Mouse (Mus musculus) embryonic facial prominence, embryonic 12.5 days (tissue): ENCODE results near the gene Ranbp9. TPM values are rescaled to one million over a fixed set of nuclear protein-coding genes. Genes with fewer than 3 reads are reported as not detected.

Experiments used
- ATAC-seq: fragments of 200-750 bp; cut with Nextera tagmentation; 2 replicates; pipeline ENCODE4 v1.8.0; 2017; ENCODE audit not compliant: insufficient number of reproducible peaks, insufficient read depth, low FRiP score, low TSS enrichment
- H3K27ac ChIP-seq: fragments of 300-500 bp; sonication (generic); 2 replicates; pipeline ENCODE4 v1.5.1; 2016; ENCODE audit warnings: mild to moderate bottlenecking
- H3K27me3 ChIP-seq: fragments of 300-500 bp; sonication (generic); 2 replicates; pipeline ENCODE4 v1.6.1; 2016; ENCODE audit warnings: mild to moderate bottlenecking, moderate library complexity
- H3K36me3 ChIP-seq: fragments of 300-500 bp; sonication (generic); 2 replicates; pipeline ENCODE4 v1.6.1; 2016; ENCODE audit warnings: mild to moderate bottlenecking
- H3K4me1 ChIP-seq: fragments of 300-500 bp; sonication (generic); 2 replicates; pipeline ENCODE4 v1.6.1; 2016
- H3K4me2 ChIP-seq: fragments of 300-500 bp; sonication (generic); replicated peaks from 2 replicates; pipeline ENCODE4 v1.6.1; 2016; ENCODE audit warnings: mild to moderate bottlenecking, moderate library complexity
- H3K4me3 ChIP-seq: fragments of 300-500 bp; sonication (generic); 2 replicates; pipeline ENCODE4 v1.5.1; 2016; ENCODE audit warnings: mild to moderate bottlenecking
- H3K9ac ChIP-seq: fragments of 300-500 bp; sonication (generic); 2 replicates; pipeline ENCODE4 v1.6.1; 2016; ENCODE audit warnings: mild to moderate bottlenecking, moderate library complexity
- H3K9me3 ChIP-seq: fragments of 300-500 bp; sonication (generic); 2 replicates; pipeline ENCODE4 v1.6.1; 2016; ENCODE audit warnings: mild to moderate bottlenecking, moderate library complexity
- WGBS: fragments of 180-500 bp; shearing (Covaris S2); methylation state at CpG from one replicate; pipeline ENCODE4 v1.1.7; 2016; 5-methylcytosine and 5-hydroxymethylcytosine counted together
- polyA plus RNA-seq: library from polyadenylated mRNA; unstranded; fragments of >200 nt; fragmentation: Nextera tagmentation; extraction: Ambion mirVana; gene quantifications from 2 replicates; pipeline ENCODE4 v1.2.1, GENCODE M21; 2016

The Ranbp9 gene
- polyA plus RNA-seq, 1 experiment from 2014 or later: 10.6 TPM

DNA sequence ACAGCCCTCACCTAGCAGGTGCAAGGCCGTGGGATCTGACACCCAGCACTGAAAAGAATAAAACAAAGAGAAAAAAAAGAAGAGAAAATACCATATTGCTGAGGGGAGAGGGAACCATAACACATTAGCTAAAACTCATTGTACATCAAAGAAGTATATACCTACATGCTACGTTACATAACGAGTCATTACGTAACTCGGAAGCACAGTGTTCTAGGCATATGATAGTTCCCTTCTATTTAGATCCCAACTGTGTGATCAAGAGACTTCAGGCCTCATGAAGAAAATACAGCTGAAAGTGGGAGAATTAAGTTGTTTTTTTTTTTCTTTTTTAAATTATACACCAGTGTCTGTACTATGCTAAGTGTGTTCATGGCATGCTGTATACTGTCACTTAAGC lies 35.0 kb upstream of the Ranbp9 start:
- Histone ChIP-seq H3K27ac (no peak overlapping the region), H3K9ac (no peak overlapping the region), H3K27me3 (no peaks in the 10 kb centered on the region), H3K4me1 (no peaks in the 10 kb centered on the region), H3K36me3 (no peaks in the 10 kb centered on the region), H3K4me3 (no peak overlapping the region), H3K9me3 (no peaks in the 10 kb centered on the region), H3K4me2 (no peak overlapping the region)
- WGBS: 95% methylated on average over 5 of the region's 5 CpGs
- no peak for ATAC-seq

DNA sequence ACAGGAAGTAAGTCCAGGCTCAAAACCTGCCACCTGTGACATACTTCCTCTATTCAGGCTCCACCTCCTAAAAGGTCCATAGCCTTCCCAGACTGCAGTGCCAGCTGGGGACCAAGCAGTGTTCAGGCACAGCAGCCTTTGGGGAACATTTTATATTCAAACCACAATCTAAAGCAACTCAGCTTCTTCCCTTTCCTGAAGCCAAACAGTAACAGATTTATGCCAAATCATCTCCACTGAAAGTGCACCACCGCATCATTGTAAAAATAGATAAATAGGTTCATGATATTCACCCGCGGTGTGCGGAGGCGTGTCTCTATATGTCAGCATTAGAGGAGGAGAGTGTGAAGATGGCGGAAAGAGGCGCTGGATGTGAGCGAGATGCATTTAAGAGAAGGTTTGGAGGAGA lies 33.9 kb upstream of the Ranbp9 start:
- no peak for ATAC-seq
- Histone ChIP-seq H3K4me1 (no peaks in the 10 kb centered on the region), H3K4me2 (no peak overlapping the region)

DNA sequence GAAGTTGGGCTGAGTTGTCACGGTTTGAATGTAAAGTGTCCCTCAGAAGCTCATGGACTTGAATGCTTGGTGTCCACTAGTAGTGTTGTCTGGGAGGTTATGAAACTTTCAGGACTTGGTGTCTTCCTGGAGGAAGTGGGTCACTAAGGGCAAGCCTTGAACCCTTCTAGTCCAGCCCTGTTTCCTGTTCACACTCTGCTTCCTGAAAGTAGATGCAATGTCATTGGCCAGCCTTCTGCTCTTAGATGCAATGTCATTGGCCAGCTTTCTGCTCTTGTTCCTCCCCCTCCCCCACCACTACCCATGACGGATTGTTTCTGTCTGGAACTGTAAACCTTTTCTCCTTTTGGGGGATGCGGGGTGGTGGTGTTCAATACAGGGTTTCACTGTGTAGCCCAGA lies 31.7 kb upstream of the Ranbp9 start:
- no peak overlapping the region for H3K9ac ChIP-seq
- H3K4me1 ChIP-seq: no peaks in the 10 kb centered on the region
- no peaks in the 10 kb centered on the region for H3K27me3 ChIP-seq
- no peak overlapping the region for H3K27ac ChIP-seq
- H3K4me2 ChIP-seq: no peak overlapping the region
- no peaks in the 10 kb centered on the region for H3K9me3 ChIP-seq
- no peak overlapping the region for H3K4me3 ChIP-seq
- H3K36me3 ChIP-seq: no peaks in the 10 kb centered on the region
- 82% methylated on average over 3 of the region's 3 CpGs for WGBS
- ATAC-seq: no peak

More for the DNA sequence above, 33.9 kb upstream of the Ranbp9 start:
- Histone ChIP-seq H3K9me3 (no peaks in the 10 kb centered on the region), H3K4me3 (no peak overlapping the region), H3K27me3 (no peaks in the 10 kb centered on the region), H3K9ac (no peak overlapping the region), H3K27ac (no peak overlapping the region), H3K36me3 (no peaks in the 10 kb centered on the region)
- 77% methylated on average over 8 of the region's 8 CpGs for WGBS

DNA sequence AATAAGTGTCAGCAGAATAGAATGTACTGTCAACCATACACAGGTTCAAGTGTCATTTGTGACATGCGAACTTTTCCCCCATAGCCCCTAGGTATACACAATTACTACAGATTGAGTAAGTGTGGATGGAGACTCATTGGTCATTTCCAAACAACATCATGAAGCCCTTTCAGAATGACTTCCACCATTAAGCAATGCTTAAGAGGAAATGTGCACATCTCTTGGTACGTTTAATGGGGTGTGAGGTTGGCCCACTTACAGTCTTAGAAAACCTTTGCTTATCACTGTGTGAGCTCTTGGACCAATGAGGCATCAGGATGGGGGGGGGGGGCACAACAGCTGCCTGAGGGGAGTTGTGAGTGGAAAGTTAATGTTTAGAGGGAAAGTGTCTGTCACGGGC lies 24.7 kb upstream of the Ranbp9 start:
- Histone ChIP-seq H3K9ac (no peak overlapping the region), H3K4me1 (peaks cover 12% of the 10 kb centered on the region), H3K9me3 (no peaks in the 10 kb centered on the region), H3K4me3 (no peak overlapping the region), H3K4me2 (no peak overlapping the region), H3K27me3 (no peaks in the 10 kb centered on the region), H3K36me3 (no peaks in the 10 kb centered on the region), H3K27ac (no peak overlapping the region)
- WGBS: 93% methylated on average over 3 of the region's 3 CpGs
- no peak for ATAC-seq

DNA sequence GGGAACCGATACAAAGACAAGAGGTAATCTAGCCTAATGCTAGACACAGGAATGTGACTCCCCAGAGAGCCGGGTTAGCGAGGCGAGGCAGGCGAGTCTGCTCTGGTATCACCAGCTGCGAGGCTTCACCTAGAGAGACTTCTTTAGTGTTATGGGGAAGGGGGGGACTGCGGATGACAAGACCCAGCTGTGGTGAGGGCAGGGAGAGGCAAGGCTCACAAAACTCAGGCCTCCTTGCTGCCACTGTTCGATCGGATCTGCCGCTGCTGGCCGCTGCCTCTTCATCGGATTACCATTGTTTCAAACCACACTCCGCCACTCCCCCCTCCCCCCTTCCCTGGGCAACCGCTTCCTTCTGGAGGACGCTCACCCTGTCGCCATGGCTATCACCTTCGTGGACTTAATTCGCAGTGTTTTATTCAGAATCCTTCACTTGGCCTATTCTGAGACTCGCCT lies 22.3 kb upstream of the Ranbp9 start:
- under 1% methylated on average over 19 of the region's 19 CpGs for WGBS
- H3K9ac ChIP-seq: peak overlapping the region; percentile 38
- no peaks in the 10 kb centered on the region for H3K9me3 ChIP-seq
- peaks cover 12% of the 10 kb centered on the region for H3K4me1 ChIP-seq
- H3K27ac ChIP-seq: peak overlapping the region; percentile 71; the same call in 1 of the 2 replicates
- peak; percentile 68; the same call in 1 of the 2 replicates for ATAC-seq
- H3K4me3 ChIP-seq: peak overlapping the region; percentile 30
- H3K4me2 ChIP-seq: peak overlapping the region; percentile 53
- no peaks in the 10 kb centered on the region for H3K27me3 ChIP-seq
- no peaks in the 10 kb centered on the region for H3K36me3 ChIP-seq

DNA sequence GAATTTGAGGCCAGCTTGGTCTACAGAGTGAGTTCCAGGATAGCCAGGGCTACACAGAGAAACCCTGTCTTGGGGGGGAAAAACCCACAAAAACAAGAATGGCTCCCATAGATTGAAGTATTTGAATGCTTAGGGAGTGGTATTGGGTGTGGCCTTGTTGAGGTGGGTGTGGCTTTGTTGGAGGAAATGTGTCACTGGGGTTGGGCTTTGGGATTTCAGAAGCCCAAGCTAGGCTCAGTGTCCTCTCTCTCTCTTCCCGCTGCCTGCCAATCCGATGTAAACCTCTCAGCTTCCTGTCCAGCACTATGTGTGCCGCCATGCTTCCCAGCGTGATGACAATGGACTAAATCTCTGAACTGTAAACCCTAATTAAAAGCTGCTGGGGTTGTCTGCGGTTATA lies 20.5 kb upstream of the Ranbp9 start:
- Histone ChIP-seq H3K27ac (no peak overlapping the region), H3K27me3 (no peaks in the 10 kb centered on the region), H3K9ac (no peak overlapping the region), H3K4me2 (no peak overlapping the region), H3K9me3 (no peaks in the 10 kb centered on the region), H3K4me1 (peaks cover 15% of the 10 kb centered on the region), H3K4me3 (no peak overlapping the region), H3K36me3 (no peaks in the 10 kb centered on the region)
- no peak for ATAC-seq
- WGBS: 86% methylated on average over 5 of the region's 5 CpGs

DNA sequence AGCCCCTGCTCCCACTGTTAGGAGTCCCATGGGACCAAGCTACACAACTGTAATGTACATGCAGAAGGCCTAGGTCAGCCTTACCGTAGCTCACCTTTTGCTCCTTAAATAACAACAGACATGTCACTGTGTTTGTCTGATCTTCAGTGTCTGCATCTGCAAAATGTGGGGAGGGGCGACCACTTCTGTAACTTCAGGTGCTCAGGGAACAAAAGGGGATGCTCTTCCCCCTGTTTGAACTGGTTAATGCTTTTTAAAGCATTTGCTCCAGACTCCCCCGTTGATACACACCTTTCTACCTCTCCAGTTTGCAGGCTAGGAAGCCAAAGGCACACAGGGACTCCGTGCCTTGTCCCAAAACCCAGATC lies 19.4 kb upstream of the Ranbp9 start:
- no peak for ATAC-seq
- Histone ChIP-seq H3K4me1 (peaks cover 17% of the 10 kb centered on the region), H3K4me3 (no peak overlapping the region), H3K9me3 (no peaks in the 10 kb centered on the region), H3K27me3 (no peaks in the 10 kb centered on the region), H3K9ac (no peak overlapping the region), H3K27ac (no peak overlapping the region), H3K4me2 (no peak overlapping the region), H3K36me3 (no peaks in the 10 kb centered on the region)
- WGBS: 90% methylated on average over 4 of the region's 4 CpGs

DNA sequence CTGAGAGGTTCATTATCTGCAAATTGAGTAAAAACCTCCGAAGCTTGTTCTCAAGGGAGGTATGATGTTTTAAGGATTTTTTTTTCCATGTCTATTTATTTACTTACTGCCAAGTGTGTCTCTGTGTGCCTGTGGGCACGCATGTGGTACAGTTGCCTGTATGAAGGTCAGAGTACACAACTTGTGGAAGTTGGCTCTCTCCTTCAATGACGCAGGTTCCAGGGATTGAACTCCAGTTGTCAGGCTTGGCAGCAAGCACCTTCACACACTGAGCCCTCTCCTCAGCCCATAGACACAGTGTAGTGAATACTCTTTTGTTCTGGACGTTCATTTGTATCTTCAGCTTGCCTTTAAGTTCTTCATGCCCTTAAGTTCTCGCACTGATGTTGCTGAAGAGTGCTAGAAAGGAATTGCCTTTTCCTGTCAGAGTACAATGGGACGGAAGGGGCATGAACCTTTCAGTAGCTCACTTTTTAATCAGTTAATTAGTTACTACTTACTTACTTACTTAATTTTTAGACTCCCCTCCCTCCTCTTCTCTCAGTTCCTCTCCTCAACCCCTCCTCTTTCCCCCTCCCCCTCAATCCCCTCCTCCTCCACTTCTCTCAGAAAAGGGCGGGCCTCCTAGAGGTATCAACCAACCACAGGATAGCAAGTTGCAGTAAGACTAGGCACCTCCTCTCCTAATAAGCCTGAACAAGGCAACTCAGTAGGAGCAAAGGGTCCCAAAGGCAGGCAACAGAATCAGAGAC lies 18.8 kb upstream of the Ranbp9 start:
- Histone ChIP-seq H3K4me2 (no peak overlapping the region), H3K36me3 (no peaks in the 10 kb centered on the region), H3K4me3 (no peak overlapping the region), H3K9me3 (no peaks in the 10 kb centered on the region), H3K9ac (no peak overlapping the region), H3K27me3 (no peaks in the 10 kb centered on the region), H3K27ac (no peak overlapping the region), H3K4me1 (peaks cover 17% of the 10 kb centered on the region)
- no peak for ATAC-seq
- 76% methylated on average over 7 of the region's 7 CpGs for WGBS

DNA sequence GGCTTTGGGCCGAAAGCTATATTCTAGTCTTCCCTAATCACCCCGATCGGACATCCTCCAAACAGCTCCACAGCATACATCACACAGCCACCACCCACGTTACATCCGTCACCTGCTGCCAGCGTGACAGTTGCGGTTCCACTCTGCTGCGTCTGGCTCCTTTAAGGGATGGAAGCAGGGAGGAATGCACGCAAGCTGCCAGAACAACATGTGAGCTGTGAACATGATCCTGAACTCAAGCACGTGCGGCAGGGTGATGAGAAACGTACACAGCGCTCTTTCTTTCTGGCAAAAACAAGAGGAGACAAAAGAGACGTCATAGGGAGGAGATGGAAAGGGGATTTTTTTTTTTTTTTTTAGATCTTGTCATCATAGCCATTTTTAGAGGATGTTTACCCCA lies 17.8 kb upstream of the Ranbp9 start:
- Histone ChIP-seq H3K9me3 (no peaks in the 10 kb centered on the region), H3K9ac (no peak overlapping the region), H3K4me1 (peaks cover 13% of the 10 kb centered on the region), H3K27ac (no peak overlapping the region), H3K36me3 (no peaks in the 10 kb centered on the region), H3K27me3 (no peaks in the 10 kb centered on the region), H3K4me2 (no peak overlapping the region), H3K4me3 (no peak overlapping the region)
- 73% methylated on average over 14 of the region's 14 CpGs for WGBS
- no peak for ATAC-seq

DNA sequence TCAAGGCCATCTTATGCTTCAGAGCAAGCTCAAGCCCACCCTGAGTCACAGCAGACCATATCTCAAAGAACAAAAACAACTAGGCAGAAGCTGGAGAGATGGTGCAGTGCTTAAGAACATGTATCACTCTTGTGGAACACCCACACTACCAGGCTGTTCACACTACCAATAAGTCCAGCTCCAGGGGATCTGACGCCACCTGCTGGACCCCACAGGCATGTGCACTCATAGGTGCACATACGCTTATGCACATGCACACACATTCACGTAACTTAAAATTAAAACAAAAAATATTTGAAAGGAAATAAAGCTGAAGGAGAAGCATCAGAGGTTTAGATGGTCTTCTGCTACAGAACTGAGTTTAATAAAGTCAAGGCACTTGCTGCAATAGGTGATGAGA lies 16.7 kb upstream of the Ranbp9 start:
- H3K4me1 ChIP-seq: 0 out of 2 replicates have a peak, but pooled peaks cover 5% of the 10 kb centered on the region
- no peaks in the 10 kb centered on the region for H3K27me3 ChIP-seq
- no peaks in the 10 kb centered on the region for H3K9me3 ChIP-seq
- H3K36me3 ChIP-seq: no peaks in the 10 kb centered on the region
- 98% methylated on average over 3 of the region's 3 CpGs for WGBS
- no peak overlapping the region for H3K27ac ChIP-seq
- no peak overlapping the region for H3K4me2 ChIP-seq
- H3K4me3 ChIP-seq: no peak overlapping the region
- no peak overlapping the region for H3K9ac ChIP-seq
- no peak for ATAC-seq

DNA sequence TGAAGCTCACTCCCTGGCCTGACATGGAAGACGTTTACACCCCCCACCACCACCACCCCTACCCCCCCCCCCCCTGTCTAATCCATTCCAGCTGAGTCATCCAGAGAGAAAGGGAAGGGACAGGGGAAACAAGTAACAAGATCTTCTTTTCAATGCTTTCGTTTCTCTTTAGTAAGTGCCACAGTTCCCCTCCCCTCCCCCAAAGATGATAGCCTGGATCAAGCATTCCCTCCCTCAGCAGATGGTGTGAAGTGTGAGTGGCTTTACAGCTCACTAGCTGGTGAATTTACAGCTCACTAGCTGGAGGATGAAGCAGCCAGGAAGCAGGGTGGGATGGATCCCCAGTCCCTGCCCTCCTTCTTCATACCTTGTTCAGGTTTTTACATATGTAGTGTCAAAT lies 15.6 kb upstream of the Ranbp9 start:
- H3K9ac ChIP-seq: no peak overlapping the region
- no peak overlapping the region for H3K4me2 ChIP-seq

DNA sequence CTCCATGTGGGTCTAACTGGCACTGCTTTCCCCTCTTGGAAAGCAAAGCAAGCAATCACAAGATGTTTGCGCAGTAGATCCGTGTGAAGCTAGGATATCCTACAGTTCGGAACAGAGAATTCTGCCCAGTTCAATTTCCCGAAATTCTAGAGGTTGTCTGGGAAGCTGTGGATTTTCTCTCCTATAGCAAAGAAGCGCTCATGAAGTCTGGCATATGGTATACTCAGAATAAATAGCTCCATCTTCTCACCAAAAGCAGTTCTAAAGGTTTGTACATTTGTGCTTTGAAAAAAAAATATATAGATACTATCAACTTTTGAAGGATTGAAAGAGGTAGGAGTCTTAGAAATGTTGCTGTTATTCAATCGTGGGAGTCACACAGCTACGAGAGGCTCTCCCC lies 14.6 kb upstream of the Ranbp9 start:
- WGBS: 81% methylated on average over 7 of the region's 7 CpGs
- Histone ChIP-seq H3K27me3 (no peaks in the 10 kb centered on the region), H3K27ac (no peak overlapping the region), H3K9me3 (no peaks in the 10 kb centered on the region), H3K9ac (no peak overlapping the region), H3K36me3 (no peaks in the 10 kb centered on the region), H3K4me1 (0 out of 2 replicates have a peak, but pooled peaks cover 5% of the 10 kb centered on the region), H3K4me2 (no peak overlapping the region), H3K4me3 (no peak overlapping the region)
- no peak for ATAC-seq

More for the DNA sequence above, 15.6 kb upstream of the Ranbp9 start:
- 4% methylated on average over 1 of the region's 2 CpGs for WGBS
- H3K4me1 ChIP-seq: 0 out of 2 replicates have a peak, but pooled peaks cover 5% of the 10 kb centered on the region
- no peaks in the 10 kb centered on the region for H3K36me3 ChIP-seq
- no peaks in the 10 kb centered on the region for H3K27me3 ChIP-seq
- H3K4me3 ChIP-seq: no peak overlapping the region
- no peak for ATAC-seq
- H3K27ac ChIP-seq: no peak overlapping the region
- no peaks in the 10 kb centered on the region for H3K9me3 ChIP-seq
